Mouse (Mus musculus): Measurements from ENCODE around the gene Lrrn3. TPM values are rescaled to one million over a fixed set of nuclear protein-coding genes. Genes with fewer than 3 reads are reported as not detected.

The Lrrn3 gene
- 0.04 and 0.06 TPM in 2 replicates for polyA plus RNA-seq (2012; rRNA removed)

GRCm38 (mm10) chr12:41486331-41486730, at the start of gene Lrrn3:
Lrrn3 (minus strand) TSS chr12:41486431.
- no peaks in the 10 kb centered on the region for H3K27me3 ChIP-seq (ENCODE audit: control insufficient read depth, insufficient read depth, low read length)
- no peak within 1 kb of the TSS for H3K27ac ChIP-seq (ENCODE audit: control insufficient read depth, insufficient read depth, low read depth, low read length)
- no peak for TF ChIP-seq CTCF (IDR thresholded peaks at IDR 0.05; ENCODE audit: control insufficient read depth, insufficient read depth, insufficient replicate concordance, low read depth, low read length)
- no peak for TF ChIP-seq POLR2A (IDR thresholded peaks at IDR 0.05; ENCODE audit: control insufficient read depth, low read depth, low read length)
- no peaks in the 10 kb centered on the region for H3K36me3 ChIP-seq (ENCODE audit: control insufficient read depth, insufficient read depth, low read length)
- peak within 1 kb of the TSS; percentile 40 for H3K4me3 ChIP-seq (ENCODE audit: control insufficient read depth, low read depth, low read length)
- H3K4me1 ChIP-seq (ENCODE audit: control insufficient read depth, insufficient read depth, low read length), result peaks cover 3% of the 10 kb centered on the region; the same call in 1 of the 2 replicates

GRCm38 (mm10) chr12:41528410-41528809, 42.2 kb upstream of the Lrrn3 start:
- H3K36me3 ChIP-seq (ENCODE audit: control insufficient read depth, insufficient read depth, low read length), result no peaks in the 10 kb centered on the region
- no peaks in the 10 kb centered on the region for H3K27me3 ChIP-seq (ENCODE audit: control insufficient read depth, insufficient read depth, low read length)
- H3K4me3 ChIP-seq (ENCODE audit: control insufficient read depth, low read depth, low read length), result no peak overlapping the region
- no peaks in the 10 kb centered on the region for H3K4me1 ChIP-seq (ENCODE audit: control insufficient read depth, insufficient read depth, low read length)
- TF ChIP-seq CTCF (IDR thresholded peaks at IDR 0.05; ENCODE audit: control insufficient read depth, insufficient read depth, insufficient replicate concordance, low read depth, low read length), result no peak
- no peak for TF ChIP-seq POLR2A (IDR thresholded peaks at IDR 0.05; ENCODE audit: control insufficient read depth, low read depth, low read length)
- no peak overlapping the region for H3K27ac ChIP-seq (ENCODE audit: control insufficient read depth, insufficient read depth, low read depth, low read length)

- H3K27ac ChIP-seq (ENCODE audit: control insufficient read depth, insufficient read depth, low read depth, low read length), result no peak overlapping the region
- no peaks in the 10 kb centered on the region for H3K27me3 ChIP-seq (ENCODE audit: control insufficient read depth, insufficient read depth, low read length)
- H3K4me3 ChIP-seq (ENCODE audit: control insufficient read depth, low read depth, low read length), result no peak overlapping the region
- no peak for TF ChIP-seq CTCF (IDR thresholded peaks at IDR 0.05; ENCODE audit: control insufficient read depth, insufficient read depth, insufficient replicate concordance, low read depth, low read length)
- TF ChIP-seq POLR2A (IDR thresholded peaks at IDR 0.05; ENCODE audit: control insufficient read depth, low read depth, low read length), result no peak
- H3K36me3 ChIP-seq (ENCODE audit: control insufficient read depth, insufficient read depth, low read length), result no peaks in the 10 kb centered on the region
- no peaks in the 10 kb centered on the region for H3K4me1 ChIP-seq (ENCODE audit: control insufficient read depth, insufficient read depth, low read length)
These were observed 40.5 kb upstream of the Lrrn3 start for GRCm38 (mm10) chr12:41526688-41527087.

GRCm38 (mm10) chr12:41521671-41522070, 35.4 kb upstream of the Lrrn3 start:
- Histone ChIP-seq H3K4me3 (ENCODE audit: control insufficient read depth, low read depth, low read length) (no peak overlapping the region), H3K27me3 (ENCODE audit: control insufficient read depth, insufficient read depth, low read length) (no peaks in the 10 kb centered on the region), H3K27ac (ENCODE audit: control insufficient read depth, insufficient read depth, low read depth, low read length) (no peak overlapping the region), H3K4me1 (ENCODE audit: control insufficient read depth, insufficient read depth, low read length) (no peaks in the 10 kb centered on the region), H3K36me3 (ENCODE audit: control insufficient read depth, insufficient read depth, low read length) (no peaks in the 10 kb centered on the region)
- TF ChIP-seq POLR2A (IDR thresholded peaks at IDR 0.05; ENCODE audit: control insufficient read depth, low read depth, low read length) (no peak), CTCF (IDR thresholded peaks at IDR 0.05; ENCODE audit: control insufficient read depth, insufficient read depth, insufficient replicate concordance, low read depth, low read length) (no peak)

- Histone ChIP-seq H3K4me1 (ENCODE audit: control insufficient read depth, insufficient read depth, low read length) (no peaks in the 10 kb centered on the region), H3K36me3 (ENCODE audit: control insufficient read depth, insufficient read depth, low read length) (no peaks in the 10 kb centered on the region), H3K27me3 (ENCODE audit: control insufficient read depth, insufficient read depth, low read length) (no peaks in the 10 kb centered on the region), H3K4me3 (ENCODE audit: control insufficient read depth, low read depth, low read length) (no peak overlapping the region), H3K27ac (ENCODE audit: control insufficient read depth, insufficient read depth, low read depth, low read length) (no peak overlapping the region)
- TF ChIP-seq CTCF (IDR thresholded peaks at IDR 0.05; ENCODE audit: control insufficient read depth, insufficient read depth, insufficient replicate concordance, low read depth, low read length) (no peak), POLR2A (IDR thresholded peaks at IDR 0.05; ENCODE audit: control insufficient read depth, low read depth, low read length) (no peak)
These were observed 34.1 kb upstream of the Lrrn3 start for GRCm38 (mm10) chr12:41520326-41520725.

- Histone ChIP-seq H3K27ac (ENCODE audit: control insufficient read depth, insufficient read depth, low read depth, low read length) (no peak overlapping the region), H3K4me1 (ENCODE audit: control insufficient read depth, insufficient read depth, low read length) (no peaks in the 10 kb centered on the region), H3K27me3 (ENCODE audit: control insufficient read depth, insufficient read depth, low read length) (no peaks in the 10 kb centered on the region), H3K36me3 (ENCODE audit: control insufficient read depth, insufficient read depth, low read length) (no peaks in the 10 kb centered on the region), H3K4me3 (ENCODE audit: control insufficient read depth, low read depth, low read length) (no peak overlapping the region)
- TF ChIP-seq POLR2A (IDR thresholded peaks at IDR 0.05; ENCODE audit: control insufficient read depth, low read depth, low read length), result no peak
- no peak for TF ChIP-seq CTCF (IDR thresholded peaks at IDR 0.05; ENCODE audit: control insufficient read depth, insufficient read depth, insufficient replicate concordance, low read depth, low read length)
These were observed 32.7 kb upstream of the Lrrn3 start for GRCm38 (mm10) chr12:41518897-41519296.

GRCm38 (mm10) chr12:41510588-41510987, 24.4 kb upstream of the Lrrn3 start:
- TF ChIP-seq POLR2A (IDR thresholded peaks at IDR 0.05; ENCODE audit: control insufficient read depth, low read depth, low read length), result no peak
- TF ChIP-seq CTCF (IDR thresholded peaks at IDR 0.05; ENCODE audit: control insufficient read depth, insufficient read depth, insufficient replicate concordance, low read depth, low read length), result no peak
- no peak overlapping the region for H3K27ac ChIP-seq (ENCODE audit: control insufficient read depth, insufficient read depth, low read depth, low read length)
- no peaks in the 10 kb centered on the region for H3K4me1 ChIP-seq (ENCODE audit: control insufficient read depth, insufficient read depth, low read length)
- H3K4me3 ChIP-seq (ENCODE audit: control insufficient read depth, low read depth, low read length), result no peak overlapping the region
- no peaks in the 10 kb centered on the region for H3K36me3 ChIP-seq (ENCODE audit: control insufficient read depth, insufficient read depth, low read length)
- no peaks in the 10 kb centered on the region for H3K27me3 ChIP-seq (ENCODE audit: control insufficient read depth, insufficient read depth, low read length)

- TF ChIP-seq CTCF (IDR thresholded peaks at IDR 0.05; ENCODE audit: control insufficient read depth, insufficient read depth, insufficient replicate concordance, low read depth, low read length) (no peak), POLR2A (IDR thresholded peaks at IDR 0.05; ENCODE audit: control insufficient read depth, low read depth, low read length) (no peak)
These were observed 22.4 kb upstream of the Lrrn3 start for GRCm38 (mm10) chr12:41508610-41509009.

More at GRCm38 (mm10) chr12:41508610-41509009, 22.4 kb upstream of the Lrrn3 start:
- no peaks in the 10 kb centered on the region for H3K36me3 ChIP-seq (ENCODE audit: control insufficient read depth, insufficient read depth, low read length)
- no peaks in the 10 kb centered on the region for H3K27me3 ChIP-seq (ENCODE audit: control insufficient read depth, insufficient read depth, low read length)
- H3K4me1 ChIP-seq (ENCODE audit: control insufficient read depth, insufficient read depth, low read length), result no peaks in the 10 kb centered on the region
- no peak overlapping the region for H3K27ac ChIP-seq (ENCODE audit: control insufficient read depth, insufficient read depth, low read depth, low read length)
- H3K4me3 ChIP-seq (ENCODE audit: control insufficient read depth, low read depth, low read length), result no peak overlapping the region
